Mouse (Mus musculus) heart, adult 2 months (tissue): Measurements from ENCODE around the gene Lipn. TPM values are rescaled to one million over a fixed set of nuclear protein-coding genes. Genes with fewer than 3 reads are reported as not detected.

Experiments
- DNase-seq, 2 experiments: peaks; one replicate each; pipeline ENCODE4 v3.0.0; 2021
- H3K27ac ChIP-seq: fragments of 200-600 bp; 2 replicates; pipeline ENCODE4 v1.8.1; 2022
- H3K27me3 ChIP-seq: fragments of 200-500 bp; 2 replicates; pipeline ENCODE4 v1.6.1; 2012; ENCODE audit warnings: mild to moderate bottlenecking, low read length, inconsistent platforms, mixed read lengths; ENCODE audit not compliant: control insufficient read depth, insufficient read depth
- H3K36me3 ChIP-seq: fragments of 200-500 bp; 2 replicates; pipeline ENCODE4 v1.6.1; 2012; ENCODE audit warnings: low read length, inconsistent platforms; ENCODE audit not compliant: control insufficient read depth, insufficient read depth
- H3K4me1 ChIP-seq: fragments of 200-500 bp; 2 replicates; pipeline ENCODE4 v1.6.1; 2011; ENCODE audit warnings: low read length; ENCODE audit not compliant: control insufficient read depth, insufficient read depth
- H3K4me3 ChIP-seq: fragments of 200-600 bp; 2 replicates; pipeline ENCODE4 v1.8.1; 2022
- H3K79me2 ChIP-seq: fragments of 200-500 bp; replicated peaks from 2 replicates; pipeline ENCODE4 v1.6.1; 2012; ENCODE audit warnings: mild to moderate bottlenecking, inconsistent platforms, low read length, moderate library complexity, mixed read lengths; ENCODE audit not compliant: control insufficient read depth, insufficient read depth
- H3K9ac ChIP-seq: fragments of 200-500 bp; 2 replicates; pipeline ENCODE4 v1.6.1; 2012; ENCODE audit warnings: low read depth, mild to moderate bottlenecking, control low read depth, inconsistent platforms, low read length, mixed read lengths
- CTCF ChIP-seq: fragments of 200-600 bp; IDR thresholded peaks from 2 replicates; pipeline ENCODE4 v1.8.1; 2022; ENCODE audit warnings: antibody characterized with exemption, mild to moderate bottlenecking, moderate library complexity
- EP300 ChIP-seq: fragments of 200-500 bp; IDR thresholded peaks from 2 replicates; pipeline ENCODE4 v1.6.1; 2011; ENCODE audit warnings: low read depth, low read length, control low read depth; ENCODE audit not compliant: insufficient read depth
- POLR2A ChIP-seq: fragments of 200-500 bp; IDR thresholded peaks from 2 replicates; pipeline ENCODE4 v1.6.1; 2011; ENCODE audit warnings: mild to moderate bottlenecking, low read depth, low read length, control low read depth; ENCODE audit not compliant: insufficient read depth
- WGBS: fragments of 180-500 bp; shearing (Covaris S2); methylation state at CpG from one replicate; pipeline ENCODE4 v1.1.7; 2018; 5-methylcytosine and 5-hydroxymethylcytosine counted together
- intact Hi-C: fragments of 180-260 bp; cut with DNase I; formaldehyde crosslinking; loops from one replicate; pipeline ENCODE4 v1.15.1; 2025
- microRNA-seq, 2 experiments: library from miRNA; unstranded; fragments of <30 nt; microRNA quantifications; one replicate each; pipeline ENCODE4 v1.2.0; 2021
- polyA plus RNA-seq: library from polyadenylated mRNA; depleted of rRNA; stranded (reverse); fragments of >200 nt; gene quantifications from 2 replicates; pipeline ENCODE4 v1.2.3, GENCODE M21; 2012; rRNA removed
- total RNA-seq, 2 experiments: library from RNA; stranded (reverse); gene quantifications; 2 replicates each; pipeline ENCODE4 v1.2.3; 2021

Gene Lipn
- total and polyA plus RNA-seq, 3 experiments: not detected

GRCm38 (mm10) chr19:34119102-34119501, 51.9 kb downstream of the Lipn start:
- no peak for DNase-seq
- Histone ChIP-seq H3K79me2 (no peaks in the 10 kb centered on the region), H3K4me3 (no peak overlapping the region), H3K27me3 (no peaks in the 10 kb centered on the region), H3K9ac (no peak overlapping the region), H3K4me1 (no peaks in the 10 kb centered on the region), H3K27ac (no peak overlapping the region), H3K36me3 (no peaks in the 10 kb centered on the region)
- 54% methylated on average over 1 of the region's 1 CpGs for WGBS
- intact Hi-C loops: no loop called here
- TF ChIP-seq EP300 (no peak), CTCF (no peak), POLR2A (no peak)

GRCm38 (mm10) chr19:34119653-34120052, 52.5 kb downstream of the Lipn start:
- 71% methylated on average over 4 of the region's 4 CpGs for WGBS
- intact Hi-C loops: no loop called here
- H3K9ac ChIP-seq: no peak overlapping the region
- no peak for DNase-seq
- H3K27ac ChIP-seq: no peak overlapping the region
- no peak for TF ChIP-seq EP300
- no peaks in the 10 kb centered on the region for H3K79me2 ChIP-seq
- H3K4me3 ChIP-seq: no peak overlapping the region
- no peaks in the 10 kb centered on the region for H3K27me3 ChIP-seq
- H3K36me3 ChIP-seq: no peaks in the 10 kb centered on the region
- H3K4me1 ChIP-seq: no peaks in the 10 kb centered on the region

GRCm38 (mm10) chr19:34120107-34120731, 53.1 kb downstream of the Lipn start:
- Histone ChIP-seq H3K27me3 (no peaks in the 10 kb centered on the region), H3K4me1 (no peaks in the 10 kb centered on the region), H3K4me3 (no peak overlapping the region), H3K79me2 (no peaks in the 10 kb centered on the region), H3K9ac (no peak overlapping the region), H3K36me3 (no peaks in the 10 kb centered on the region), H3K27ac (no peak overlapping the region)
- no peak for DNase-seq
- intact Hi-C loops: no loop called here
- whole genome bisulfite sequencing: 48% methylated on average over 3 of the region's 3 CpGs
- TF ChIP-seq CTCF: no peak
- TF ChIP-seq EP300: no peak
- TF ChIP-seq POLR2A: no peak

Small RNA genes lying within 50 kb of the gene (microRNA-seq; reads per million reads assigned to microRNA genes)
- gene Gm23334: 0 reads per million in 2 experiments

Other genes with a start within 250 kb of the Lipn start
- gene Lipf, start 106.2 kb upstream of the Lipn start, total RNA-seq: not detected
- gene Lipf, start 106.2 kb upstream of the Lipn start, polyA plus RNA-seq: not detected in 2 replicates
- not detected for gene Lipk, start 59.1 kb upstream of the Lipn start, total RNA-seq
- not detected in 2 replicates for gene Lipk, start 59.1 kb upstream of the Lipn start, polyA plus RNA-seq
- not detected for gene Lipm, start 33.6 kb downstream of the Lipn start, total RNA-seq
- not detected in 2 replicates for gene Lipm, start 33.6 kb downstream of the Lipn start, polyA plus RNA-seq
- gene Ankrd22, start 98.7 kb downstream of the Lipn start, total RNA-seq: not detected
- 0.10 TPM in 1 of 2 replicates, not detected in the other for gene Ankrd22, start 98.7 kb downstream of the Lipn start, polyA plus RNA-seq
- 1 to 10 TPM; 3.0 to 3.5 TPM for gene Stambpl1, start 124.9 kb downstream of the Lipn start, total RNA-seq
- gene Stambpl1, start 124.9 kb downstream of the Lipn start, polyA plus RNA-seq: 3.6 TPM in 2 replicates
- gene Acta2, start 188.2 kb downstream of the Lipn start, total RNA-seq: 100 to 1,000 TPM; 134 to 152 TPM
- 517 and 1,089 TPM in 2 replicates for gene Acta2, start 188.2 kb downstream of the Lipn start, polyA plus RNA-seq
- 10 to 100 TPM; 12.1 to 17.4 TPM for gene Fas, start 223.3 kb downstream of the Lipn start, total RNA-seq
- gene Fas, start 223.3 kb downstream of the Lipn start, polyA plus RNA-seq: 5.1 and 9.3 TPM in 2 replicates